Mouse (Mus musculus) midbrain, embryonic 12.5 days (tissue): ENCODE data around the gene Btbd1. TPM values are rescaled to one million over a fixed set of nuclear protein-coding genes. Genes with fewer than 3 reads are reported as not detected.
A peak's percentile ranks its signal among the peaks of the same experiment; 100 is the strongest.

ENCODE experiments used
- ATAC-seq: fragments of 200-750 bp; cut with Nextera tagmentation; 2 replicates; pipeline ENCODE4 v1.8.0; 2017; ENCODE audit warnings: low read depth, moderate TSS enrichment, moderate library complexity; ENCODE audit not compliant: low FRiP score
- H3K27ac ChIP-seq: fragments of 300-500 bp; sonication (generic); replicated peaks from 2 replicates; pipeline ENCODE4 v1.5.1; 2016; ENCODE audit warnings: mild to moderate bottlenecking
- H3K27me3 ChIP-seq: fragments of 300-500 bp; sonication (generic); 2 replicates; pipeline ENCODE4 v1.6.1; 2016; ENCODE audit warnings: mild to moderate bottlenecking
- H3K36me3 ChIP-seq: fragments of 300-500 bp; sonication (generic); 2 replicates; pipeline ENCODE4 v1.6.1; 2016
- H3K4me1 ChIP-seq: fragments of 300-500 bp; sonication (generic); 2 replicates; pipeline ENCODE4 v1.6.1; 2016
- H3K4me2 ChIP-seq: fragments of 300-500 bp; sonication (generic); replicated peaks from 2 replicates; pipeline ENCODE4 v1.6.1; 2016; ENCODE audit warnings: mild to moderate bottlenecking, moderate library complexity
- H3K4me3 ChIP-seq: fragments of 300-500 bp; sonication (generic); 2 replicates; pipeline ENCODE4 v1.5.1; 2016; ENCODE audit warnings: mild to moderate bottlenecking
- H3K9ac ChIP-seq: fragments of 300-500 bp; sonication (generic); replicated peaks from 2 replicates; pipeline ENCODE4 v1.6.1; 2016; ENCODE audit warnings: mild to moderate bottlenecking, moderate library complexity
- H3K9me3 ChIP-seq: fragments of 300-500 bp; sonication (generic); 2 replicates; pipeline ENCODE4 v1.6.1; 2016; ENCODE audit warnings: mild to moderate bottlenecking
- WGBS: fragments of 180-500 bp; shearing (Covaris S2); methylation state at CpG from one replicate; pipeline ENCODE4 v1.1.7; 2016; 5-methylcytosine and 5-hydroxymethylcytosine counted together
- polyA plus RNA-seq: library from polyadenylated mRNA; unstranded; fragments of >200 nt; fragmentation: Nextera tagmentation; extraction: Ambion mirVana; gene quantifications from 2 replicates; pipeline ENCODE4 v1.2.1, GENCODE M21; 2016

Gene Btbd1
- polyA plus RNA-seq, 1 experiment from 2014 or later = 105 TPM

- H3K27me3 ChIP-seq = peaks cover 52% of the 10 kb centered on the region
These were observed 31.8 kb upstream of the Btbd1 start for GRCm38 (mm10) chr7:81860996-81861395.

GRCm38 (mm10) chr7:81860071-81860470 lies 30.8 kb upstream of the Btbd1 start:
- peak overlapping the region; percentile 61; the same call in 1 of the 2 replicates for H3K4me3 ChIP-seq
- no peaks in the 10 kb centered on the region for H3K36me3 ChIP-seq
- ATAC-seq = no peak
- peaks cover 12% of the 10 kb centered on the region for H3K4me1 ChIP-seq
- H3K4me2 ChIP-seq = peak overlapping the region; percentile 97
- no peak overlapping the region for H3K27ac ChIP-seq
- WGBS = 52% methylated on average over 11 of the region's 11 CpGs
- peaks cover 52% of the 10 kb centered on the region for H3K27me3 ChIP-seq
- H3K9ac ChIP-seq = no peak overlapping the region
- H3K9me3 ChIP-seq = no peaks in the 10 kb centered on the region

More at GRCm38 (mm10) chr7:81860996-81861395, 31.8 kb upstream of the Btbd1 start:
- ATAC-seq = no peak
- no peaks in the 10 kb centered on the region for H3K36me3 ChIP-seq
- no peaks in the 10 kb centered on the region for H3K9me3 ChIP-seq
- peaks cover 12% of the 10 kb centered on the region for H3K4me1 ChIP-seq
- H3K9ac ChIP-seq = no peak overlapping the region
- H3K27ac ChIP-seq = no peak overlapping the region
- WGBS = 72% methylated on average over 5 of the region's 5 CpGs
- H3K4me2 ChIP-seq = no peak overlapping the region
- H3K4me3 ChIP-seq = no peak overlapping the region

- peaks cover 21% of the 10 kb centered on the region for H3K4me1 ChIP-seq
- H3K4me2 ChIP-seq = peak within 1 kb of the TSS; percentile 97
- peak within 1 kb of the TSS; percentile 61 for H3K4me3 ChIP-seq
- H3K27me3 ChIP-seq = peaks cover 52% of the 10 kb centered on the region
- under 1% methylated on average over 64 of the region's 64 CpGs for WGBS
- H3K27ac ChIP-seq = no peak within 1 kb of the TSS
- peak; percentile 79 for ATAC-seq
- H3K36me3 ChIP-seq = no peaks in the 10 kb centered on the region
- no peaks in the 10 kb centered on the region for H3K9me3 ChIP-seq
- peak within 1 kb of the TSS; percentile 69 for H3K9ac ChIP-seq
These were observed 29.9 kb upstream of the Btbd1 start, which contains the start of gene Tm6sf1 for GRCm38 (mm10) chr7:81858968-81859721. Tm6sf1 (plus strand) TSS chr7:81859001.

- Histone ChIP-seq H3K4me1 (peaks cover 21% of the 10 kb centered on the region), H3K36me3 (no peaks in the 10 kb centered on the region), H3K4me3 (0 out of 2 replicates have a peak overlapping the region, but pooled peaks have one; percentile 61), H3K4me2 (peak overlapping the region; percentile 97), H3K9ac (no peak overlapping the region), H3K27ac (no peak overlapping the region), H3K27me3 (peaks cover 52% of the 10 kb centered on the region), H3K9me3 (no peaks in the 10 kb centered on the region)
- WGBS = 6% methylated on average over 9 of the region's 9 CpGs
- ATAC-seq = no peak
These were observed 29.0 kb upstream of the Btbd1 start for GRCm38 (mm10) chr7:81858236-81858635.

GRCm38 (mm10) chr7:81856221-81856620 lies 27.0 kb upstream of the Btbd1 start:
- no peak overlapping the region for H3K4me2 ChIP-seq
- WGBS = 78% methylated on average over 4 of the region's 4 CpGs
- no peak overlapping the region for H3K4me3 ChIP-seq
- no peak overlapping the region for H3K9ac ChIP-seq
- peaks cover 21% of the 10 kb centered on the region for H3K4me1 ChIP-seq
- no peaks in the 10 kb centered on the region for H3K36me3 ChIP-seq
- no peaks in the 10 kb centered on the region for H3K9me3 ChIP-seq
- no peak overlapping the region for H3K27ac ChIP-seq
- ATAC-seq = no peak
- H3K27me3 ChIP-seq = peaks cover 45% of the 10 kb centered on the region

- Histone ChIP-seq H3K4me1 (peaks cover 21% of the 10 kb centered on the region), H3K9ac (no peak within 1 kb of the TSS), H3K27me3 (peaks cover 40% of the 10 kb centered on the region), H3K27ac (no peak within 1 kb of the TSS), H3K4me2 (no peak within 1 kb of the TSS), H3K9me3 (no peaks in the 10 kb centered on the region), H3K4me3 (no peak within 1 kb of the TSS), H3K36me3 (no peaks in the 10 kb centered on the region)
- WGBS = 77% methylated on average over 1 of the region's 1 CpGs
- ATAC-seq = no peak
These were observed 26.5 kb upstream of the Btbd1 start, which contains the start of gene Gm10160 for GRCm38 (mm10) chr7:81855694-81856093. Gm10160 (minus strand) TSS chr7:81855794.

- H3K9me3 ChIP-seq = no peaks in the 10 kb centered on the region
- peaks cover 30% of the 10 kb centered on the region for H3K27me3 ChIP-seq
- ATAC-seq = no peak
- no peak overlapping the region for H3K4me3 ChIP-seq
- peaks cover 21% of the 10 kb centered on the region for H3K4me1 ChIP-seq
- no peak overlapping the region for H3K9ac ChIP-seq
- WGBS = 72% methylated on average over 8 of the region's 8 CpGs
- H3K4me2 ChIP-seq = no peak overlapping the region
- H3K36me3 ChIP-seq = no peaks in the 10 kb centered on the region
- no peak overlapping the region for H3K27ac ChIP-seq
These were observed 25.5 kb upstream of the Btbd1 start for GRCm38 (mm10) chr7:81854568-81855307.

GRCm38 (mm10) chr7:81851706-81852105 lies 22.5 kb upstream of the Btbd1 start:
- no peak overlapping the region for H3K9ac ChIP-seq
- peaks cover 9% of the 10 kb centered on the region for H3K4me1 ChIP-seq
- no peaks in the 10 kb centered on the region for H3K27me3 ChIP-seq
- no peaks in the 10 kb centered on the region for H3K36me3 ChIP-seq
- H3K4me2 ChIP-seq = no peak overlapping the region
- H3K9me3 ChIP-seq = no peaks in the 10 kb centered on the region
- no peak overlapping the region for H3K27ac ChIP-seq
- WGBS = 90% methylated on average over 3 of the region's 3 CpGs
- H3K4me3 ChIP-seq = no peak overlapping the region
- no peak for ATAC-seq

GRCm38 (mm10) chr7:81850171-81850570 lies 20.9 kb upstream of the Btbd1 start:
- Histone ChIP-seq H3K4me3 (no peak overlapping the region), H3K4me1 (peaks cover 9% of the 10 kb centered on the region), H3K4me2 (no peak overlapping the region), H3K9me3 (no peaks in the 10 kb centered on the region), H3K36me3 (no peaks in the 10 kb centered on the region), H3K9ac (no peak overlapping the region), H3K27ac (no peak overlapping the region), H3K27me3 (no peaks in the 10 kb centered on the region)
- no peak for ATAC-seq
- WGBS = 90% methylated on average over 6 of the region's 6 CpGs

- no peaks in the 10 kb centered on the region for H3K27me3 ChIP-seq
- H3K4me1 ChIP-seq = peaks cover 5% of the 10 kb centered on the region
- no peaks in the 10 kb centered on the region for H3K9me3 ChIP-seq
- no peaks in the 10 kb centered on the region for H3K36me3 ChIP-seq
- no peak for ATAC-seq
- no peak overlapping the region for H3K9ac ChIP-seq
- no peak overlapping the region for H3K4me2 ChIP-seq
- WGBS = 91% methylated on average over 7 of the region's 7 CpGs
- H3K27ac ChIP-seq = no peak overlapping the region
- no peak overlapping the region for H3K4me3 ChIP-seq
These were observed 20.4 kb upstream of the Btbd1 start for GRCm38 (mm10) chr7:81849633-81850032.

- H3K36me3 ChIP-seq = no peaks in the 10 kb centered on the region
- no peaks in the 10 kb centered on the region for H3K9me3 ChIP-seq
- no peak overlapping the region for H3K9ac ChIP-seq
- no peak overlapping the region for H3K4me3 ChIP-seq
- no peak overlapping the region for H3K27ac ChIP-seq
- no peaks in the 10 kb centered on the region for H3K27me3 ChIP-seq
- ATAC-seq = no peak
- peaks cover under 1% of the 10 kb centered on the region; the same call in 1 of the 2 replicates for H3K4me1 ChIP-seq
- H3K4me2 ChIP-seq = no peak overlapping the region
- WGBS = 91% methylated on average over 5 of the region's 5 CpGs
These were observed 20.0 kb upstream of the Btbd1 start for GRCm38 (mm10) chr7:81849214-81849613.

- H3K9ac ChIP-seq = no peak overlapping the region
- no peaks in the 10 kb centered on the region for H3K27me3 ChIP-seq
- no peaks in the 10 kb centered on the region for H3K9me3 ChIP-seq
- no peak overlapping the region for H3K4me2 ChIP-seq
- ATAC-seq = no peak
- 28% methylated on average over 4 of the region's 4 CpGs for WGBS
- H3K27ac ChIP-seq = no peak overlapping the region
- no peaks in the 10 kb centered on the region for H3K36me3 ChIP-seq
- no peaks in the 10 kb centered on the region; the same call in 1 of the 2 replicates for H3K4me1 ChIP-seq
- H3K4me3 ChIP-seq = no peak overlapping the region
These were observed 18.5 kb upstream of the Btbd1 start for GRCm38 (mm10) chr7:81847777-81848176.
